Mouse (Mus musculus) heart, embryonic 16.5 days (tissue): ENCODE data around the gene Rab3il1. TPM values are rescaled to one million over a fixed set of nuclear protein-coding genes. Genes with fewer than 3 reads are reported as not detected.

Experiments used
- ATAC-seq: fragments of 200-750 bp; cut with Nextera tagmentation; replicated peaks from 2 replicates; pipeline ENCODE4 v1.8.0; 2017; ENCODE audit warnings: moderate number of reproducible peaks; ENCODE audit not compliant: insufficient read depth, low FRiP score; ENCODE audit errors: extremely low read depth
- H3K27ac ChIP-seq: fragments of 300-500 bp; sonication (generic); 2 replicates; pipeline ENCODE4 v1.5.1; 2014; ENCODE audit warnings: mild to moderate bottlenecking, low read length, control low read depth, moderate library complexity
- H3K27me3 ChIP-seq: fragments of 300-500 bp; sonication (generic); 2 replicates; pipeline ENCODE4 v1.6.1; 2014; ENCODE audit warnings: low read length, mixed read lengths; ENCODE audit not compliant: control insufficient read depth, insufficient read depth
- H3K36me3 ChIP-seq: fragments of 300-500 bp; sonication (generic); 2 replicates; pipeline ENCODE4 v1.6.1; 2014; ENCODE audit not compliant: control insufficient read depth, insufficient read depth
- H3K4me1 ChIP-seq: fragments of 300-500 bp; sonication (generic); 2 replicates; pipeline ENCODE4 v1.6.1; 2014; ENCODE audit warnings: low read length, mixed read lengths; ENCODE audit not compliant: control insufficient read depth, insufficient read depth
- H3K4me2 ChIP-seq: fragments of 300-500 bp; sonication (generic); 2 replicates; pipeline ENCODE4 v1.6.1; 2014; ENCODE audit warnings: low read depth, mild to moderate bottlenecking, control low read depth, low read length
- H3K4me3 ChIP-seq: fragments of 300-500 bp; sonication (generic); 2 replicates; pipeline ENCODE4 v1.5.1; 2014; ENCODE audit warnings: mild to moderate bottlenecking, control low read depth, low read length
- H3K9ac ChIP-seq: fragments of 300-500 bp; sonication (generic); 2 replicates; pipeline ENCODE4 v1.6.1; 2014; ENCODE audit warnings: low read length, control low read depth
- H3K9me3 ChIP-seq: fragments of 300-500 bp; sonication (generic); replicated peaks from 2 replicates; pipeline ENCODE4 v1.6.1; 2016; ENCODE audit warnings: low read length; ENCODE audit not compliant: control insufficient read depth
- WGBS: fragments of 180-500 bp; shearing (Covaris S2); extraction: QIAGEN DNeasy Blood & Tissue Kit; methylation state at CpG from one replicate; pipeline ENCODE4 v1.1.7; 2014; 5-methylcytosine and 5-hydroxymethylcytosine counted together
- polyA plus RNA-seq: library from polyadenylated mRNA; unstranded; fragments of >200 nt; fragmentation: Nextera tagmentation; extraction: Ambion mirVana; gene quantifications from 2 replicates; pipeline ENCODE4 v1.2.1, GENCODE M21; 2015

Gene Rab3il1
- polyA plus RNA-seq, 1 experiment from 2014 or later, result 24.0 TPM

- Histone ChIP-seq H3K27me3 (no peaks in the 10 kb centered on the region), H3K36me3 (peaks cover 45% of the 10 kb centered on the region), H3K4me3 (no peak overlapping the region), H3K4me2 (no peak overlapping the region), H3K27ac (no peak overlapping the region), H3K9ac (no peak overlapping the region), H3K9me3 (no peaks in the 10 kb centered on the region), H3K4me1 (no peaks in the 10 kb centered on the region; the same call in 1 of the 2 replicates)
- no peak for ATAC-seq
- WGBS, result 67% methylated on average over 9 of the region's 9 CpGs
Observed at GRCm38 (mm10) chr19:10058876-10059427, 57.5 kb downstream of the Rab3il1 start.

GRCm38 (mm10) chr19:10059911-10060567 lies 58.6 kb downstream of the Rab3il1 start:
- H3K27me3 ChIP-seq, result no peaks in the 10 kb centered on the region
- H3K4me2 ChIP-seq, result no peak overlapping the region
- peaks cover 2% of the 10 kb centered on the region; the same call in 1 of the 2 replicates for H3K4me1 ChIP-seq
- H3K27ac ChIP-seq, result no peak overlapping the region
- H3K9ac ChIP-seq, result no peak overlapping the region
- WGBS, result 30% methylated on average over 10 of the region's 10 CpGs
- no peak overlapping the region for H3K4me3 ChIP-seq
- H3K36me3 ChIP-seq, result peaks cover 34% of the 10 kb centered on the region
- ATAC-seq, result peak; percentile 30
- no peaks in the 10 kb centered on the region for H3K9me3 ChIP-seq

- 48% methylated on average over 8 of the region's 8 CpGs for WGBS
- Histone ChIP-seq H3K9me3 (no peaks in the 10 kb centered on the region), H3K27ac (peak overlapping the region; percentile 11; the same call in 1 of the 2 replicates), H3K9ac (no peak overlapping the region), H3K4me2 (no peak overlapping the region), H3K4me1 (peaks cover 2% of the 10 kb centered on the region; the same call in 1 of the 2 replicates), H3K27me3 (no peaks in the 10 kb centered on the region), H3K4me3 (no peak overlapping the region), H3K36me3 (peaks cover 24% of the 10 kb centered on the region)
- no peak for ATAC-seq
Observed at GRCm38 (mm10) chr19:10060783-10061590, 59.5 kb downstream of the Rab3il1 start.

GRCm38 (mm10) chr19:10061624-10062023 lies 60.2 kb downstream of the Rab3il1 start:
- no peak overlapping the region for H3K9ac ChIP-seq
- no peak overlapping the region for H3K27ac ChIP-seq
- H3K27me3 ChIP-seq, result no peaks in the 10 kb centered on the region
- H3K4me3 ChIP-seq, result no peak overlapping the region
- peaks cover 18% of the 10 kb centered on the region for H3K36me3 ChIP-seq
- ATAC-seq, result no peak
- H3K4me1 ChIP-seq, result peaks cover 2% of the 10 kb centered on the region; the same call in 1 of the 2 replicates
- H3K4me2 ChIP-seq, result no peak overlapping the region
- H3K9me3 ChIP-seq, result no peaks in the 10 kb centered on the region
- 94% methylated on average over 2 of the region's 2 CpGs for WGBS

- Histone ChIP-seq H3K36me3 (peaks cover 14% of the 10 kb centered on the region), H3K9ac (no peak overlapping the region), H3K27ac (no peak overlapping the region), H3K27me3 (no peaks in the 10 kb centered on the region), H3K4me2 (no peak overlapping the region), H3K9me3 (no peaks in the 10 kb centered on the region), H3K4me3 (no peak overlapping the region), H3K4me1 (peaks cover 2% of the 10 kb centered on the region; the same call in 1 of the 2 replicates)
- WGBS, result 91% methylated on average over 8 of the region's 8 CpGs
- ATAC-seq, result no peak
Observed at GRCm38 (mm10) chr19:10062292-10062691, 60.8 kb downstream of the Rab3il1 start.

GRCm38 (mm10) chr19:10062862-10063261 lies 61.4 kb downstream of the Rab3il1 start:
- H3K9me3 ChIP-seq, result no peaks in the 10 kb centered on the region
- peaks cover 2% of the 10 kb centered on the region; the same call in 1 of the 2 replicates for H3K4me1 ChIP-seq
- no peak overlapping the region for H3K4me2 ChIP-seq
- WGBS, result 88% methylated on average over 5 of the region's 5 CpGs
- H3K27ac ChIP-seq, result no peak overlapping the region
- peaks cover 9% of the 10 kb centered on the region for H3K36me3 ChIP-seq
- no peak overlapping the region for H3K9ac ChIP-seq
- no peaks in the 10 kb centered on the region for H3K27me3 ChIP-seq
- no peak for ATAC-seq
- H3K4me3 ChIP-seq, result no peak overlapping the region

- peaks cover 2% of the 10 kb centered on the region; the same call in 1 of the 2 replicates for H3K4me1 ChIP-seq
- H3K9ac ChIP-seq, result no peak overlapping the region
- ATAC-seq, result peak; percentile 49
- no peak overlapping the region for H3K4me3 ChIP-seq
- H3K36me3 ChIP-seq, result peaks cover 5% of the 10 kb centered on the region; the same call in 1 of the 2 replicates
- no peaks in the 10 kb centered on the region for H3K9me3 ChIP-seq
- WGBS, result 68% methylated on average over 10 of the region's 10 CpGs
- no peak overlapping the region for H3K4me2 ChIP-seq
- H3K27me3 ChIP-seq, result no peaks in the 10 kb centered on the region
- H3K27ac ChIP-seq, result peak overlapping the region; percentile 8
Observed at GRCm38 (mm10) chr19:10064173-10065012, 62.9 kb downstream of the Rab3il1 start.

- Histone ChIP-seq H3K9ac (no peak overlapping the region), H3K36me3 (peaks cover 16% of the 10 kb centered on the region), H3K27me3 (no peaks in the 10 kb centered on the region), H3K4me3 (no peak overlapping the region), H3K4me1 (peaks cover 2% of the 10 kb centered on the region; the same call in 1 of the 2 replicates), H3K4me2 (no peak overlapping the region), H3K9me3 (no peaks in the 10 kb centered on the region), H3K27ac (peak overlapping the region; percentile 29; the same call in 1 of the 2 replicates)
- no peak for ATAC-seq
- 82% methylated on average over 5 of the region's 5 CpGs for WGBS
Observed at GRCm38 (mm10) chr19:10065465-10066188, 64.2 kb downstream of the Rab3il1 start.
